Mouse (Mus musculus) embryo, embryonic 11.5 days (tissue): ENCODE data around the gene Dcp1a.
A peak's percentile ranks its signal among the peaks of the same experiment; 100 is the strongest.
"Not testable (repeated sequence)": the region's sequence is repeated elsewhere in the genome, so short reads cannot be mapped to it uniquely, and the experiment has no call there.

Source experiments
- DNase-seq: peaks from one replicate; pipeline ENCODE4 v3.0.0-alpha.2; 2012; ENCODE audit warnings: low read depth, low spot score

The Dcp1a gene

DNA sequence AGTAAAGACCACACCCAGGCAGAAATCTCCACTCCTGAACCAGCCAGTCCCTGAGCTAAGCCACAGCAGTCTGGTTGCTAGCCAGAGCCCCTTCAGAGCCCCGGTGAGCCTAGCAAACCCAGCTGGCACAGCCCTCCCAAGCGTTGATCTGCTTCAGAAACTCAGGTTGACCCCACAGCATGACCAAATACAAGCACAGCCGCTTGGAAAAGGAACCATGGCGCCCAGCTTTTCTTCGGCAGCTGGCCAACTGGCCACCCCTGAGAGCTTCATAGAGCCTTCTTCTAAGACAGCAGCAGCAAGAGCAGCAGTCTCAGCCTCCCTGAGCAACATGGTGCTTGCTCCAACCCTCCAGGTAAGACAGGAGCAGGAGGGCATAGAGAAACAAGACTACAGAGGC is 40.0 kb downstream of the Dcp1a start:
- DNase-seq = no peak

DNA sequence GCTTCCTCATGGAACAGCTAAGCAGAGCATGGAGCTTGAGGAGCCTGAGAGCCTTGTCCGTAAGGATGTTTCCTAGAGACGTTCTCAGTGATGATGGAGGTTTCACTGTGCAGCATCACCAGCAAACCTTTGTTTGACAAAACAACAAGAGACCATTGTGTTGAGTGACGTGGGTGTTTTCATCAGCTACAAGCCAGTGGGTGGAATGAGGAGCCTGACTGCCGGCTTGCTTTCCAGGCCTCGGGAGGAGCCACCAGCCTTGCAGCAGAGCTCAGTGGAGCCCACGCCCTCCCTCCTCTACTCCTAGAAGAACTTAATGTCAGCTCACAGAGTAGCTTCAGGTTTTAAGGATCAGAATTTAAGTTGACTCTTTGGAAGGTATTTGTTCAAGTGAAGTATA is 44.0 kb downstream of the Dcp1a start:
- DNase-seq = no peak

DNA sequence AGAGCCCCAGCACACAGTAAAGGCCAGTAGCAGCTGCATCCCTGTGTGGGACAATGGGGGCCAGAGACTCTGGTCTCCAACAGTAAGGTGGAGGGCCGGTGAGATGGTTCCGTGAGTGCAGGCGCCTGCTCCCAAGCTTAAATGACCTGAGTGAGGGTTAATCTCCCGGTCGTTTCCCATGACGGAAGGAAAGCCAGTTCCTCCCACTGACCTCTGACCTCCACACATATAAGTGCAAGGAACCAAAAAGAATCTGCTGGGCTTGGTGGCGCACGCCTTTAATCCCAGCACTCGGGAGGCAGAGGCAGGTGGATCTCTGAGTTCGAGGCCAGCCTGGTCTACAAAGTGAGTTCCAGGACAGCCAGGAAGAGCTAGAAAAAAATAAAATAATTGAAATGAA is 49.1 kb downstream of the Dcp1a start:
- no peak for DNase-seq

DNA sequence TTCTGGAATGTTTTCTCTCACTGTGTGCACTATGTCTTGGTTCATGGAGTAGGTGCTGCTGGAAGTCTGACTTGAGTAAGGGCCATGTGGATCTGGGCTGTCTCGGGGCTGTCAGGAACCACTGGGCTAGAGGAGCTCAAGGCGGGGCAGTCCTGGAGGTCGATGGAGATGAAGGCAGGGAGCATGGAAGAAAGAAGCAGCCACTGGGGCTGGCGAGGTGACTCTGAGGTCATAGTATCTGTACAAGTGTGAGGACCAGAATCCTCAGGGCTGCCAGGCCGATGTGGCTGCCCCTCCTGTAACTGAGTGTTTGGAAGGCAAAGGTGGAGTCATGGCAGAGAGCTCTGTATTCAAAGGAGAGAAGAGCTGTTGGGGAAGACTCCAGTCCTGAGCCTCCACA is 49.6 kb downstream of the Dcp1a start:
- DNase-seq = no peak

DNA sequence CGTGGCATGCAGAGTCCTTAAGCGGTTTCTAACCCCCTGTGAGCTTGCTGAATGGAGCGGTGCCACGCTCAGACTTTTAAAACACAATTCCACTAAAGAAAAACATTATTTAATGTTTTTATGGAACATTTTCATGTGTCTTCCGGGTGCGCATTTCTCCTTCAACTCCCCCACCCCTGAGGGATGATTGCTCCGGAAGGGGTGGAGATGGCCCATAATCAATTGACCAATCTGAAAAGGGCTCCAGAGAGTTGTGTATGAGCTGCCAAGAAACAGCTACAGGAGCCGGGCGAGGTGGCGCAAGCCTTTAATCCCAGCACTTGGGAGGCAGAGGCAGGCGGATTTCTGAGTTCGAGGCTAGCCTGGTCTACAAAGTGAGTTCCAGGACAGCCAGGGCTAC is 50.1 kb downstream of the Dcp1a start:
- DNase-seq = no peak

DNA sequence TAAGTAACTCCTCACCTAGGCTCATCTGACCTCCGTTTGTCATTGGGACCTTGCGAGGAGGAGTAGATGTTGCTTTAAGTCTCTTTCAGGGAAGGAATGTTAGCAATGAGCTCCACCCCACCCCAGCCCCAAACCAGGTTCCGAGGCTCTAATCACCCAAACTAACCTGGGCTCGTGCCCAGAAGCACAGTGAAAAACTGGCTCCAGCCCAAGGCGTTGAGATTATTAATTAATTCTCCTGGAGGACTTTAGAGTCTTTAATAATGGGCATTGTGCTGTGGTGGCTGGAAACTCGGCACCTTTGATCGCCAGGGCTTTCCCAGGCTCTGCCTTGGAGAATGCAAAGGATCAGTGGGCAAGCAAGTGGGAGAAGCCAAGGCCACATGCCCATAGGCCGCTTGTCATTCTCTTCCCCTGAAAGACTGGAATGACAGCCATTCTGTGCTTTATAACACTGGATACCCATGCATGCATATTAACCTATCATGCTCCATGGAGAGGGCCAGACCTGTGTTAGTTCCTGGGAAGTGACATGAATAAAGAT is 51.5 kb downstream of the Dcp1a start:
- DNase-seq = no peak

DNA sequence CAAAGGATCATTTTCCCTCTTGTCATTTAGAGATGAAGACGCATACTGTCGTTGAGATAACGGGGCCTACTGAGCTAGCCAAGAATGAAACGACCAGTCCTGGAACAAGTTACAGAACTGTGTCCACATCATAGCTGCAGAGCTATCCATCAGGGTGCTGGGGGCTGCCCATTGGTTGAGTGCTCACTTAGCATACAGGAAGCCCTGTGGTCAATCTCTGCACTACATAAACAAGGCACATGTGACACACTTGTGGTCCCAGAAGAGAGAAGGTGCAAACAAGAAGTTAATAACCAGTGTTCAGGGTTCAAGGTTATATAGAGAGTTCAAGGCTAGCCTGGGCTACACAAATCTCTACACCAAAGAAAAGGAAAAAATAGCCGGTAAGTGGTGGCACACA is 52.1 kb downstream of the Dcp1a start:
- DNase-seq = no peak

DNA sequence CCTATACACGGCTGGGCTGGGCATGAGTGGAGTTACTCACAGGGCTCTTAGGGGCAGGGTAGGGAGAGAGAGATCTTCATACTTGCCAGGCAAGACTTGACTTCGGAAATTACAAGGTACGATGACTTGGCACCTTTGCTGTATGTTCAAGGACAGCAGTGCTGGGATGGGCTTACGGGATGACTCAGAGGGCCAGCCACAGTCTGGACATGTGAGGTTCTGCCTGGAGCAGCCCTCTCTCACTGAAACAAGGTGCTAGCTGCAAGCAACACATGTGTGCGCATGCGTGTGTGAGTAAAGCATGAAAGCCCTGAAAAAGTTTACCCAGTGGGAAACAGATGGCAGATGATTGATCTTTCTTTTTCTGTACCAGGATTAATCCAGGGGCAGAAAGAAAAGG is 52.6 kb downstream of the Dcp1a start:
- DNase-seq = no peak

DNA sequence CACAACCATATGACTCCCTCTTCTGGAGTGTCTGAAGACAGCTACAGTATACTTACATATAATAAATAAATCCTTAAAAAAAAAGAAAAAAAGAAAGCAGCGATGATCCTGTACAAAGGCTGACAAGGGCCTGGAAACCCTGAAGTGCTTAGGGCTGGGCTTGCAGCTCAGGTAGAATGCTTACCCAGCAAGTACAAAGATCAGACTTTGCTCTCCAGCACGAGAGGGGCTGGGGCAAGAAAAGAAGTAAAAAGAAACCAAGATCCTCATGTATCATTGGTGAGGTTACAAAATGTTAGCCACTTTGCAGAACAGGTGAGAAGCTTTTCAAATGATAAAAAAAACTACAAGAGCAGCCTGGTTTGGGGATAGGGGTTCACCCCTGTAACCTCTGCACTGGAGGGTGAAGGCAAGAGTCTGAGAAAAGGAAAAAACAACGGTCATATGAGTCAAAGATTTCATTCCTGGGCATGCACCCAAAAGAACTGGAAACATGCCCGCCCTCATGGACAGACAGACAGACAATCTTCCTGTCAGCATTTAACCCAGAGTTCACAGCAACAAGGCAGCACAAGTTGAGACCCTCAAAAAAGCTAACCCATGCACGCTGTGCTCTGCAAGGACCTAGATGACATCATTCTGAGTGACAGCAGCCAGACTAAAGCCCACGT is 54.6 kb downstream of the Dcp1a start:
- DNase-seq = no peak

DNA sequence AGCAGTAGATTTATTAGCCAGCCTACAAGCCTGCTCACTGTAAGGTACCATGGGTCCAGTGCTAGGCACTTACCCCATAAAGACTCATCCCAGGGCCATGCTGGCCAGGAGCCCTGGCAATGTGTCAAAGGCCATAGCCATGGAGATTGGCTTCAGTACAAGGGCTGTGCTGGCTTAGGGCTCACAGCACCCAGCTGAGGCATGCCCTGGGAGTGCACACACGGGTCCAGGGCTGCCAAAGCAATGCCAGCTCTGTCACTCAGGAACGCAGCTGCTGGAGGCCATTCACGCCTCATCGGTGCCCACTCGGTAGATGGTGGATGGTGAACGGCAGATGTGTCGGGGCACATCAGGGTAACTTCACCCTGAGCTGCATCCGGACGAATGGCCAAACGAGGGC is 62.2 kb downstream of the Dcp1a start:
- DNase-seq = no peak

DNA sequence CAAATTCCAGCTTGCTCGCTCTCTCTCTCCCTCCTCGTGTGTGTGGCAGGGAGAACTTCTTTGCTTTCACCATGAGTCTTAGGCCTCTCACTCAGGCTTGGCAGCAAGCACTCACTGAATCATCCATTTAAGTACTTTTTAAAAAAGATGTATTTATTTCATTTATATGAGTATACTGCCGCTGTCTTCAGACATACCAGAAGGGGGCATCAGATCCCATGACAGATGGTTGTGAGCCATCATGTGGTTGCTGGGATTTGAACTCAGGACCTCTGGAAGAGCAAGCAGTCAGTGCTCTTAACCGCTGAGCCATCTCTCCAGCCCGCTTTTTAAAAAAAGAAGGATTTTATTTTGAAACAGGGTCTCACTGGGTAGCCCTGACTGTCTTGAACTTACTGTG is 64.0 kb downstream of the Dcp1a start:
- not testable (repeated sequence) for DNase-seq

DNA sequence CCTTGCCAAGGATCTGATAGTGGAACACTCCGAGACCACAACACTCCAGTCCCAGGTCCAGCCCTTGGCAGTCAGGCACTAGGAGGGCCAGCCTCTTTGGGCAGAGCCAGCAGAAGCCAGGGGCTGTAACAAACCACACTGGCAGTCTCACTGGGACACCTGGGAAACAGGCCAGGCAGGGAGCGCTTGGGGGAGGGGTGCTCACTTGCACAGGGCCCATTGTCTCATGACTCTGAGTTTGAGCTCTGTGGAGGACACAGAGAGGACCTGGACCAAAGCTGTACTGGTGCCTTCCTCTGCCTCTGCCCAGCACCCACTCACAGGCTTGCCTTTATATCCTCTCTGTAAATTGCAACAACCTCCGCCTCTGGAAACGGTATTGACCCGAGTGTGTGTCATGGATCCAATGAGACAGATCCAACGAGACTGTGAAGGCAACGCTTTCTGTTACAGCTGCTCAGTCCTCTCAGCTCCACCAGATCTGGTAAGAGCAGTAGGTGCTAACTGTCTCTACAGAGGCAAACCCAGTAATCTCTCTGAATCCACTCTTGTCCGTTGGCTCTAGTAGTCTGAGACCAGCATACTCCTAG is 68.9 kb downstream of the Dcp1a start, which contains the start of gene Tkt:
Gene Tkt, plus strand, starts transcription at position 229 of the 590 bp plus-strand sequence.
- no peak for DNase-seq

DNA sequence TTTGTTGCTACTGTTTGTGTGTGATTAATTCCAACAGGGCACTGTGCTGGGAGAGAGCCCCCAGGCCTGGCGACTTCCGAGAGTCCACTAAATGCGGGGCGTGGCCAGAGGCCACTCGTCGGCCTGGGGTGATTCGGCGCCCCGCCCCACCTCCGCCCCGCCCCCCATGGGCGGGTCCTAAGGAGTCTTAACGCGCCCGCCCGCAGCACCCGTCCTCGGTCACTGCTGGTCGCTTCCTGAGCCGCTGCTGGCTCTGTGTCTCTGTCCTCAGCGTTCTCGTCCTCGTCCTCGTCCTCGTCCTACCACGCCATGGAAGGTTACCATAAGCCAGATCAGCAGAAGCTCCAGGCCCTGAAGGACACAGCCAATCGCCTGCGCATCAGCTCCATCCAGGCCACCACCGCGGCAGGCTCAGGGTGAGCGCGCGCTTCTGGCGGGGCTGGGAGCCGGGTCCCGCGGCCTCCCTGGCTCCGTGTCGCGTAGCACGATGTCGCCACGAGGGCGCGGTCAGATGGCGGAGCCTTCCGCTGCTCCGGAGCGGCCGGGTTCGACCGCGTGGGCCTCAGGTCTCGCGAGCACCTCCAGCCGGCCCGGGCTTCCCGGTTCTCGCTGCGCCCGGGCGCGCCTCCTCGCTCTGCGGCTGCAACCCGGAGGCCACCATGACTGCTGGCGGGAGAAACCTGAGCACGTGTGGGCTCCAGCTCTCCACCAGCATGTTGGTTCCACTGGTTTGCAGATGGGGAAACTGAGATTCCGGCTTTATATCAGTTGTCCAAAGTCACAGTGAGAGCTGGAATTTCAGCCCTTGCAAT is 69.8 kb downstream of the Dcp1a start:
- peak; percentile 91 for DNase-seq

DNA sequence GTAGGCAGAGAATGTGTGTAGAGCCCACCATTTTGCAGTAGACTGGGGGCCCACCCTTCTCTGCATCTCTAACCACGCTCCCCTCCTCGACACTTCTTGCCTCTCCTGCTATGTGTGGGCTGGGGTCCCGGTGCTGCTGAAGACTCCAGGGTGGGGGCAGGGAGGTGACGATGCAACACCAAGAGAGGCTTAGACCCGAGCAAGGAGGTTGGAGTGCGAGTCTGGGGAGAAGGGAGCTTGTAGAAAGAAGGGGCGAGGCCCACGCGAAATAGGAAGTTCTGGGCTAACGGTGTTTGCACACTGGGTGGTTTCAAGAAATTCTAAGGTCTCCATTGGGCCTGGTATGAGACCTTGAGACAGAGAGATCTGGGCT is 70.4 kb downstream of the Dcp1a start:
- DNase-seq = no peak

DNA sequence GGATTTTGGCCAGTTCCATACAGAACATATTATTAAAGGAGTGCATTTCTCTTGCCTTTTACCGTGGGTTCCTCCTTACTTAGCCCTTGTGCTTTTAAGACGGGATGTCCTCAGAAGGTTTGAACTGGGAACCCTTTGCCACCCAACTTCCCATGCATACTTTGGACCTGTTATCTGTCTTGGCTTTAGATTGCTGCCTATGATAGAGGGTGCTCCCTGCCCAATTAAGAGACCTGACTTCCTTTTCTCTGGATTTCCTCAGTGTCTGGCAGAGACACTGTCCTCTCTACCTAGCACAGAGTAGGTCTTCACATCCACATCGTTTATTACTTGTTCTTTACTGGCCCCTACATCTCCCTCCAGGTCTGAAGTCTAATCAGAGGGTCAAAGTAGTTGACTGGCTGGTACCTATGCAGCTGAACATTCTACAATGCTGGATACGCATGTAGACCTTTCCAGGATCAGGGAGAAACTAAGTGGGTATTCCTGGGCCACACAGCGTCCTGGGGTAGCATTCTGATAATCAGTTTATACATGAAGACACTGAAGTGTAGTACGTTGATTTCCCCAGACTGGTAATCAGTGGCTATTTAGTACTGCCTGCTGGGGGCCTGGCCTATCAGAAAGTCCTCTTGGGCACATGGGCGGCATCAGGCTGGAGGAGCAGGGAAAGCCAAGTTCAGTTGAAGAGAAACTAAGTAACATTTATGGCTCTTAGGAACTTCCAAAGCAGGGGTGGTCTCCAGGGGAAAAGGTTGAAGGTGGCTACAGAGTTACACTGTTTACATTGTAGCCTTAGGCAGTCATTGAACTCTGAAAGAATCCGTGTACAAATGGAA is 71.1 kb downstream of the Dcp1a start:
- no peak for DNase-seq

DNA sequence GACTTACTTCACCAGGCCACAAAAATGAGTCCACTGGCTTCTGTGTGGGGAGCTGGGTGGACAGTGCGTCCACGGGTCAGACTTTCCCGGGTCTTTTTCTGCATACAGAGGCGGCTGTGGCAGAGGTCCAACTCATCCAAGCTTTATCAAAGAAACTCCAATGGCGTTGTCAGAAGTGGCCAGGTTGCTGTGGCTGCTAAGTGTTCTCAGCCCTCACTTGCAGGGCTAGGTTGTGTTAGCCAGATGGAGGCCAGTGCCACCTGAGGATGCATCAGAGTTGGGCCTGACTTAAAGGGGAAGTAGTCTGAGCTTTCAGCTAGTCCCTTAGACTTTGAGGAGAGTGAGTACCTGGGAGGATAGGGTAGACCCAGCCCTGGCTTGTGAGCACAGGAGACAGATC is 72.2 kb downstream of the Dcp1a start:
- no peak for DNase-seq

DNA sequence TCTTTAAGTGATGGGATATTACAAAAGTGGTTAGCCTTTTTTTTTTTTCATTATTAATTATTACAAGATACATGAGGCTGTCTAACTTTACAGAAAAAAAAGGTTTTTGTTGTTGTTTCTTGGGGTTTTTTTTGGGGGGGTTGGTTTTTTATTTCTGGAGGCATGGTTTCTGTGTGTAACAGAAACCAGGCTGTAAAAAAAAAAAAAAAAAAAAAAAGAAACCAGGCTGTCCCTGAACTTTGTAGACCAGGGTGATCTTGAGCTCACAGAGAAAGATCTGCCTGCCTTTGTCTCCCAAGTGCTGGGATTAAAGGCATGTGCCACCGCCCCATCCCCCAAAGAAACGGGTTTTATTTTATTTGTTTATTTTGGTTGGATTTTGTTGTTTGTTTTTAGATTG is 72.6 kb downstream of the Dcp1a start:
- no peak for DNase-seq

DNA sequence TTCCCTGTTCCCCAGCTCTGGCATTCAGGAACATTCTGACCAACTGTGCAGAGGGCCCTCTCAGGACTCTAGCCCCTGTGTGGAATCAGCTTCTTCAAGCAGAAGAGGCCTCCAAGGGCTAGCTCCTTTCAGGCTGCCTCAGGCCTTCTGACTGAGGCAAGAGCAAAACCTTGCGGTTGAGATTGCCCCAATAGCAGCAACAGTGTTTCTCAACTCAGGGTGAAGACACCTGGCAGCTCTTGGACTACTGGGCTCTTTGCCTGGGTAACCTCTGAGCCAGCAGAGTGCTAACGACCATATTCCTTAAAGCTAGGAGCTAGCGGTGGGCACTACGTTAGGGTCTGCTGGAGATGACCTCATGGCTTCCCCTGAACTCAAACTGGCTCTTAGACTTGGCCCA is 73.8 kb downstream of the Dcp1a start:
- no peak for DNase-seq

DNA sequence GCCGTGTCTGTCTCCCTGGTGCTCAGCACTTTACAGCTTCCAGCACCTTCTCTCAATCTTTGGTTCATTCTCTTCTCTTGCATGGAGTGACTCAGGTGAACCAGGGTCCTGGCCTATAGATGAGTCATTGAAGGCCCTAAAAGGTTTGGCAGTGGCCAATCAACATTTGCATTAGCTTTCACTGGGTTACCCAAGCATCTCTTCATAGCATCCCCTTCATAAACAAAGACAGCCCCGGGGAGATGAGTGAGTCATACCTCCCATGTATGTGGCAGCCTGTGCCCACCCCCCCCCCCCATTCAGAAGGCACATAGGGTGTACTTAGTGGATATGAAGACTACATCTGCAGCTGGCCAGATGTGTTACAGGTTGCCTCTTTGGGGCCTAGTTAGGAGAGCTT is 77.3 kb downstream of the Dcp1a start:
- no peak for DNase-seq

DNA sequence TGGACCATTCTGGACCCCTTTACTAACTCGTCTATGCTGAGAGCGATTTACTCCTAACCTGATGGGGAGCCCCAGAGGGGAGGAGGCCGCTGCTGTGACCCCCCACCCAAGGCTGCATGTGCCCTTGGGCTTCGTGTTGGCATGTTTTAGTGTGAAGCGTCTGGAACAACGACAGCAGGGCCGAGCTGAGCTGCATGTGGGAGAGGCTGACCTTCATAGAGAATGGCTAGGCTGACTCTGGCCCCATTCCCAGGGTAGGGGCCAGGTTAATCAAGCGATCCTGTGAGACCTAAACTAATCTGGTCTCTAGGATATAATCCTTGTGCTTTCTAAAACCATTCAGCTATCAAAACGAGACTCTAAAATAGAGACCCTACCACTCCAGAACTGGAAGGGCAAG is 78.4 kb downstream of the Dcp1a start:
- DNase-seq = no peak

DNA sequence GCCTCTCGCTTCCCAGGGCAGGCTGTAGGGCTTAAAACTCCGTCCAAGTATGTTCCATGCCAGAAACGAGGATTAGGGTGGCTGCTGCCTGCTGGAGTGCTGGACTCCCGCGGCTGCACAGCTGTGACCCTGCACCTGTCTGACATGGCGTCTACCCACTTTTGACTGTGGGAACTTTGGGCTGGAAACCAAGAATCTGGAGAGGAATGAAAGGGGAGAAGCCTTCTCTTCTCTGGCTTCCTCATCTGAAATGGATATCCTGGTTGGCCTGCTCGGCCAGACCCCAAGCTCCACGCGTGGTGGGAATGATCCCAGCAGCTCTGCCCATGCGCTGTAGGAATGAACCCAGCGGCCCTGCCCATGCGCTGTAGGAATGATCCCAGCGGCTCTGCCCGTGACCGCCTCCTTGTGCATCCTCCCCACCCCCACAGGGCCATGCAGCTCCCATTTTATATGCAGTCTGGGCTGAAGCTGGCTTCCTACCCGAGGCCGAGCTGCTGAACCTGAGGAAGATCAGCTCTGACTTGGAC is 80.1 kb downstream of the Dcp1a start:
- no peak for DNase-seq
